Mouse (Mus musculus): ENCODE measurements around the gene Mx1.

- TF ChIP-seq CTCF (IDR thresholded peaks at IDR 0.05; ENCODE audit: low read depth) (no peak), EP300 (IDR thresholded peaks at IDR 0.05; ENCODE audit: low read depth) (no peak)
These were observed 32.6 kb downstream of the Mx1 start for GRCm38 (mm10) chr16:97430091-97430490.
